Mouse (Mus musculus) urinary bladder, adult 18-20 months (tissue): ENCODE measurements around the gene Slc27a3.

ENCODE experiments used
- DNase-seq, 2 experiments: peaks; one replicate each; pipeline ENCODE4 v3.0.0; 2022; ENCODE audit warnings: low spot score in 2 of 2, mixed read lengths in 2 of 2

The Slc27a3 gene

GRCm38 (mm10) chr3:90391004-90391403 is 1.3 kb upstream of the Slc27a3 start:
- DNase-seq: no peak

GRCm38 (mm10) chr3:90388726-90389510 is 820 bp downstream of the Slc27a3 start:
- DNase-seq: peak in 1 of 2 experiments; percentile 45

- DNase-seq: no peak
Measured at GRCm38 (mm10) chr3:90388192-90388591, 1.5 kb downstream of the Slc27a3 start.

- DNase-seq: no peak
Measured at GRCm38 (mm10) chr3:90387483-90387882, 2.3 kb downstream of the Slc27a3 start.

DNA sequence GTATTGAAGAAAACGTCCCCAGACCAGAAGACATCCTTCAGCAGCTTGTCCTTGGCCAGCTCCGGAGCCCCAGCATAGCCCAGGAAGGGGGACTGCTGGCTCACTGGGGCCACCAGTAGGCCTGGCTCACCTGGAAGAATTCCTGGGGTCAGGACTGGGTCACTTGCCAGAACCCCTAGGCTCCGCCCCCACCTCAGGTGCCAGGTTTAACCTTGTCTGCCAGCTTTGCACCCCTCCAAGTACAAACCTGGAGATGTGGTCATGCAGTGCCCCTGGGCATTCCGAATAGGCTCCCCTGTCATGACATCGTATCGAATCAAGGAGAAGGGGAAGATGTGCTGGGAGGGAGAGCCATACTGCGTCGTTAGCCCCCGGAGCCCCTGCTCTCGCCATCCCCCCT is 2.9 kb downstream of the Slc27a3 start:
- DNase-seq: no peak

DNA sequence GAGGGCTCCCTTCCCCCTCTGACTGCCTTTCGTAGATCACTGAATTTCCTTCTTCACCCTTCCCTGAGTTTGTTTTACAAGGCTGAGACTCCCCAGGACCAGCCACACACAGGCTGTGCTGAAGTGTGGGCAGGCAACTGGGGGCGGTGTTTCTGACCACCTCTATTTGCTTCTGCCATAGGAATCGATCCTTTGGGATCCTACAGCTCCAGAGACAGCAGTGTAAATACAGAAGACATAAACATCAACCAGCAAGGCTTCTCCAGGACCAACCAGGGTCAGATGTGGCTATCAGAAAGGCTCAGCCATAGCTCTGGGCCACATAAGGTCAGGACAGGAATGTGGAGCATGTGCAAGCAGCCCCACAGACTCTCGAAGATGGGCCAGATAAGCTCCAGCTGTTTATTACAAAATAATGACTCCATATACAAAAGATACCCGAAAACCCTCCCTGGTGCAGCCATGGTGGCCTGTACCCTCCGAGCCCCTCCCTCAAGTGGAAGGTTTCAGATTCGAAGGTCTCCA is 4.8 kb downstream of the Slc27a3 start:
- DNase-seq: no peak

DNA sequence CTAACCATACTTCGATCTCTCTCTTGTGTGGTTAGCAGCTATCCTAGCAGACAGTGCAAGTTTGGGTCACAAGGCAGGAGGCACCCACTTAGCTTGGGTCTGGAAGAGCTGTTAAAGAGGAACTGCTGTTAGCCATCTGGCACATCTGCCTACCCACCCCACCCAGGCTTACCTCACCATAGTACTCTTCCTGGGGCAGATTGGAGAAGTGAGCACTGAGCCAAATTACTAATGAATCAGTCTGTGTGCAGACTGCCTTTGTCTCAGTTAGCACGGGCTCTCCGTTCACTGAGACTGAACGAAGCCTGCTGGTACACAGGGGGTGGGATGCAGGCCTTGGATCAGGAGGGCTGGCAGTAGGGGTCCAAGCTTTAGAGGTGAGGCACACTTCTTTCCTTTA is 6.0 kb downstream of the Slc27a3 start:
- no peak for DNase-seq

GRCm38 (mm10) chr3:90381727-90382126 is 8.0 kb downstream of the Slc27a3 start:
- no peak for DNase-seq

GRCm38 (mm10) chr3:90378496-90378895 is 11.2 kb downstream of the Slc27a3 start:
- no peak for DNase-seq

DNA sequence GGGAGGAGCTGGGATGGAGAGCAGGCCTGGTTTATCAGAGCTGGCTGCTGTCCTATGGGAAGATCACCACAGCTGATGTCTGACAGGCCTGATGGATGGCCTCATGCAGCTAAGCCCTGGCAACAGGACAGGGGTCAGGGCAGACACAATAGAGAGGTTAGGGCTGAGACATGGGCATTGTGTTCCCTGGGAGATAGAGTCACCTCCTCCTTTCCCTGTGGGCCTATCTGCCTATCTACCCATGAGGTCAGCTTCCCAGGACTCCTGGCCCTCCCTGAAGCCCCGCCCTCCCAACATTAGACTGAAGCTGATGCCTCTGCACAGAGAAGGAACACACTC is 13.5 kb downstream of the Slc27a3 start:
- DNase-seq: no peak

DNA sequence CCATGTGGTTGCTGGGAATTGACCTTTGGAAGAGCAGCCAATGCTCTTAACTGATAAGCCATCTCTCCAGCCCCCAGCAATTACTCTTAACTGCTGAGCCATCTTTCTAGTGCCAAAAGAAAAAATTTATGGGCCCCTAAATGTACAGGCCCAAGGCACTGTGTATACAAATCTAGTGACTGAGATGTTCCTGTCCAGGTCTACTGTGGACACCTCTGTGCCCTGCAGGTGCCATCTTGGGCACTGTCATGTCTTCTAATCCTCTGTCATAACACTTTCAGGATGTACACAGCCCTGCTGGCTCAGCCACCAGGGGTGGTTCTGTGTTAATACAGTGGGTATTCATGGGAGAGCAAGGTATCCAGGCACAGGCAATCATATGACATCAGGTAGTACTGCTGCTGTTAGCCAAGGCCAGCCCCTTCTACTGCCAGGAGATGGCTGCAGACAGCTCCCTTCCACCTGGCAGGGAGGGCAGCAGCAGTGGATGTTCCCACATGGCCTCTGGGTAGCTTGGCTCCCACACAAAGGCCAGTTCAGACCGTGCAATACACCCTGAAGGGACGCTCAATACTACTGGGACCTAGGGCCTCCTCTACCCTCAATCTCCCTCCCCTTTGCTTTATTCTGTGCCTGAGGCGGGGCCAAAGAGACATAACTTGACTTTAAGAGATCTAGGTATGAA is 14.0 kb downstream of the Slc27a3 start:
- DNase-seq: no peak

- no peak for DNase-seq
Measured at GRCm38 (mm10) chr3:90374368-90374767, 15.4 kb downstream of the Slc27a3 start.

GRCm38 (mm10) chr3:90373432-90374028 is 16.2 kb downstream of the Slc27a3 start:
- DNase-seq: peak; percentile 41 to 46

DNA sequence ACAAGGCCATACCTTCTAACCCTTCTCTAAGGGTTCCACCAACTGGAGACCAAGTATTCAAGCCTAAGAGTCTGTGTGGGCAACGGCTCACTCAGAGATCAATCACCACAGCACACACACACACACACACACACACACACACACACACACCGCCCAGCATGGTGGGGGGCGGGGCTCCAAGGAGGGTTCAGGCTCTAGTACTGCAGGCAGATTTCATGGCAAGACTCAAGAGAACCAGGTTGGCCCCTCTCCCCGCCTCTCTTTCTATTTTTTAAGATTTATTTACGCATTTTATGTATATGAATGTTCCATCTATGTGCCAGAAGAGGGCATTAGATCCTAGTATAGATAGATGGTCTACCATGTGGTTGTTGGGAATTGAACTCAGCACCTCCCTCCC is 16.9 kb downstream of the Slc27a3 start:
- DNase-seq: no peak

DNA sequence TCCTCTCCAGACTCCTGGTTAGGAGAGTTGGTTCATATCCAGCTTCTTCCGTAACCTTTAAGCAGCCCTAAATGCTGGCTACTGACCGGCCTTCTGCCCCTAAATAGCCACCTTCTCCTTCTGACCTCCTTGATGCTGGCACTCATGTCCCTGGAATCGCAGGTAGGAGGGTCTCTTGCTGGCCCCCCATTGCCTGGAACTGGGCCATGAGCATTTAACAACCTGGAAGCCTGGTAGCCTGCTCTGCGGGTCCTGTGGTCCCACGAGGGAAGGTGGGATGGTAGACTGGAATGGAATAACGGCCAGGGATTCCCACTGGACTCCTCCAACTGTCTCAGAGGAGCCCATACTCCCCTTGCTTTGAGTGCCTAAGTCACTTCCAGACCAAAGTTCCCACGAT is 17.9 kb downstream of the Slc27a3 start:
- DNase-seq: no peak

GRCm38 (mm10) chr3:90369041-90369440 is 20.7 kb downstream of the Slc27a3 start:
- no peak for DNase-seq

- no peak for DNase-seq
Measured at GRCm38 (mm10) chr3:90367001-90367632, 22.6 kb downstream of the Slc27a3 start.

GRCm38 (mm10) chr3:90362346-90362745 is 27.4 kb downstream of the Slc27a3 start:
- no peak for DNase-seq

GRCm38 (mm10) chr3:90361476-90361875 is 28.3 kb downstream of the Slc27a3 start:
- no peak for DNase-seq

DNA sequence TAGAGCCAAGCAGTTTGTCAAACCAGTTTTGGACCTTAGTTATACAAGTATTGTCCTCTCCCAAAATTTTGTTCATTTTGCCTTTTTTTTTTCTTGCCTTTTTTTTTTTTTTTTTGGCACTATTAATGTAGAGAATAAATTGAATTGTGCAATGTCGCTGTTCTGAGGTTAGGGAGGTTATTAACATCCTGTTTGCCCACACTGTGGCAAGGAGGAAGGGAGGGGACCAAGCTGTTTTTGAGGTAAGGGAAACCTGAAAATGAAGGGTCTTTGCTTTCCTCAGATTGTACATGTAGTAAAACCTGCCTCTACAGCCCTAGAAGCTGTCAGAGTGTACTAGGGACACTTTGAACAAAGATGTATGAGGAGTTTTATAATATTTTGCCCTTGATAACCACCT is 30.5 kb downstream of the Slc27a3 start:
- no peak for DNase-seq

GRCm38 (mm10) chr3:90357959-90358358 is 31.8 kb downstream of the Slc27a3 start:
- no peak for DNase-seq

DNA sequence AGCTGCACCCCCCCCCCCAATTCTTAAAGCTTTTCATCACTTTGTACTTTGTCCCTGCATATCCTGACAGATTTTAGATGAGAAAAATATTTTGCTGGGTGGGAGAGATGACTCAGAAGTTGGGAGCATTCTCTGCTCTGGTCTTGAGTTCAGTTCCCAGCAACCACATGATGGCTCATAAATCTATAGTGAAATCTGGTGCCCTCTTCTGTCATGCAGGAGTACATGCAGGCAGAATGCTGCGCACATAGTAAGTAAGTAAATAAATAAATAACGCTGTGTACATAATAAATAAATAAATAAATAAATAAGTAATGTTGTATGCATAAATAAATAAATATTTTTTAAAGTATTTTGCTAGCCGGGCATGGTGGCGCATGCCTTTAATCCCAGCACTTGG is 41.9 kb downstream of the Slc27a3 start:
- no peak for DNase-seq
